Mouse (Mus musculus) thymus, adult 2 months (tissue): ENCODE data around the gene Btbd10. TPM values are rescaled to one million over a fixed set of nuclear protein-coding genes. Genes with fewer than 3 reads are reported as not detected.
A peak's percentile ranks its signal among the peaks of the same experiment; 100 is the strongest.

Experiments
- DNase-seq: peaks from one replicate; pipeline ENCODE4 v3.0.0; 2021
- H3K27ac ChIP-seq: fragments of 200-500 bp; 2 replicates; pipeline ENCODE4 v1.5.1; 2012; ENCODE audit warnings: low read length, control low read depth; ENCODE audit not compliant: control insufficient read depth, insufficient read depth
- H3K27me3 ChIP-seq: fragments of 200-500 bp; 2 replicates; pipeline ENCODE4 v1.6.1; 2012; ENCODE audit warnings: mild to moderate bottlenecking, low read length, moderate library complexity, mixed read lengths; ENCODE audit not compliant: control insufficient read depth, insufficient read depth
- H3K36me3 ChIP-seq: fragments of 200-500 bp; 2 replicates; pipeline ENCODE4 v1.6.1; 2012; ENCODE audit warnings: mild to moderate bottlenecking, low read length, moderate library complexity; ENCODE audit not compliant: control insufficient read depth, insufficient read depth
- H3K4me1 ChIP-seq: fragments of 200-500 bp; replicated peaks from 2 replicates; pipeline ENCODE4 v1.6.1; 2012; ENCODE audit warnings: low read length; ENCODE audit not compliant: control insufficient read depth, insufficient read depth
- H3K4me3 ChIP-seq: fragments of 200-500 bp; 2 replicates; pipeline ENCODE4 v1.5.1; 2012; ENCODE audit warnings: mild to moderate bottlenecking, low read length, control low read depth, moderate library complexity; ENCODE audit not compliant: control insufficient read depth, insufficient read depth
- CTCF ChIP-seq: fragments of 200-500 bp; IDR thresholded peaks from 2 replicates; pipeline ENCODE4 v1.5.1; 2012; ENCODE audit warnings: mild to moderate bottlenecking, control low read depth, low read length, moderate library complexity, borderline replicate concordance; ENCODE audit not compliant: control insufficient read depth, poor library complexity, insufficient read depth; ENCODE audit errors: extremely low read depth
- POLR2A ChIP-seq: fragments of 200-500 bp; IDR thresholded peaks from 2 replicates; pipeline ENCODE4 v1.6.1; 2012; ENCODE audit warnings: mild to moderate bottlenecking, low read length, control low read depth, moderate library complexity; ENCODE audit not compliant: control insufficient read depth, poor library complexity, insufficient read depth; ENCODE audit errors: extremely low read depth
- WGBS: fragments of 180-500 bp; shearing (Covaris S2); methylation state at CpG from one replicate; pipeline ENCODE4 v1.1.7; 2018; 5-methylcytosine and 5-hydroxymethylcytosine counted together
- polyA plus RNA-seq: library from polyadenylated mRNA; depleted of rRNA; stranded (reverse); fragments of >200 nt; gene quantifications from 2 replicates; pipeline ENCODE4 v1.2.3, GENCODE M21; 2012

Gene Btbd10
- polyA plus RNA-seq, 1 experiment: 13.3 TPM

- Histone ChIP-seq H3K4me1 (no peaks in the 10 kb centered on the region), H3K36me3 (no peaks in the 10 kb centered on the region), H3K27me3 (no peaks in the 10 kb centered on the region), H3K4me3 (no peak overlapping the region), H3K27ac (no peak overlapping the region)
- TF ChIP-seq CTCF: no peak
- TF ChIP-seq POLR2A: no peak
- 6% methylated on average over 7 of the region's 7 CpGs for WGBS
- DNase-seq: peak; percentile 59
Observed at GRCm38 (mm10) chr7:113377875-113378658, 8.9 kb upstream of the Btbd10 start.

- Histone ChIP-seq H3K4me1 (peaks cover 7% of the 10 kb centered on the region), H3K27ac (no peak overlapping the region), H3K4me3 (no peak overlapping the region), H3K27me3 (no peaks in the 10 kb centered on the region), H3K36me3 (no peaks in the 10 kb centered on the region)
- WGBS: 89% methylated on average over 1 of the region's 1 CpGs
- no peak for DNase-seq
- TF ChIP-seq POLR2A: no peak
- no peak for TF ChIP-seq CTCF
Observed at GRCm38 (mm10) chr7:113372682-113373081, 3.5 kb upstream of the Btbd10 start.

GRCm38 (mm10) chr7:113369620-113370340 is 588 bp upstream of the Btbd10 start:
- Histone ChIP-seq H3K27ac (peak overlapping the region; percentile 24; the same call in 1 of the 2 replicates), H3K27me3 (no peaks in the 10 kb centered on the region), H3K4me3 (peak overlapping the region; percentile 66), H3K36me3 (no peaks in the 10 kb centered on the region), H3K4me1 (peaks cover 7% of the 10 kb centered on the region)
- DNase-seq: peak; percentile 81
- WGBS: under 1% methylated on average over 44 of the region's 44 CpGs
- TF ChIP-seq CTCF (peak; percentile 44; the same call in 1 of the 2 replicates), POLR2A (no peak)

GRCm38 (mm10) chr7:113367440-113367839 is 1.8 kb downstream of the Btbd10 start:
- Histone ChIP-seq H3K4me1 (peaks cover 7% of the 10 kb centered on the region), H3K36me3 (no peaks in the 10 kb centered on the region), H3K27me3 (no peaks in the 10 kb centered on the region), H3K27ac (no peak overlapping the region), H3K4me3 (no peak overlapping the region)
- TF ChIP-seq CTCF (no peak), POLR2A (no peak)
- no peak for DNase-seq
- 97% methylated on average over 4 of the region's 4 CpGs for WGBS

GRCm38 (mm10) chr7:113349089-113349488 is 20.1 kb downstream of the Btbd10 start:
- Histone ChIP-seq H3K27ac (no peak overlapping the region), H3K36me3 (no peaks in the 10 kb centered on the region), H3K4me1 (no peaks in the 10 kb centered on the region), H3K27me3 (no peaks in the 10 kb centered on the region), H3K4me3 (no peak overlapping the region)
- TF ChIP-seq POLR2A (no peak), CTCF (no peak)
- DNase-seq: no peak
- WGBS: 100% methylated on average over 1 of the region's 1 CpGs

- H3K27me3 ChIP-seq: no peaks in the 10 kb centered on the region
- no peaks in the 10 kb centered on the region for H3K36me3 ChIP-seq
- no peak for DNase-seq
- TF ChIP-seq POLR2A: no peak
- TF ChIP-seq CTCF: no peak
- H3K4me3 ChIP-seq: no peak overlapping the region
- no peak overlapping the region for H3K27ac ChIP-seq
- no peaks in the 10 kb centered on the region for H3K4me1 ChIP-seq
- 98% methylated on average over 2 of the region's 2 CpGs for WGBS
Observed at GRCm38 (mm10) chr7:113347694-113348093, 21.5 kb downstream of the Btbd10 start.

- no peak for DNase-seq
- no peak for TF ChIP-seq POLR2A
- TF ChIP-seq CTCF: no peak
- 88% methylated on average over 4 of the region's 4 CpGs for WGBS
- H3K27me3 ChIP-seq: no peaks in the 10 kb centered on the region
- no peaks in the 10 kb centered on the region for H3K36me3 ChIP-seq
- H3K27ac ChIP-seq: no peak overlapping the region
- no peaks in the 10 kb centered on the region for H3K4me1 ChIP-seq
- no peak overlapping the region for H3K4me3 ChIP-seq
Observed at GRCm38 (mm10) chr7:113347271-113347670, 21.9 kb downstream of the Btbd10 start.
